Mouse (Mus musculus): ENCODE data around the gene Npr2.

- no peak for TF ChIP-seq EP300 (IDR thresholded peaks at IDR 0.05; ENCODE audit: insufficient read depth, low read depth, low read length)
- TF ChIP-seq POLR2A (IDR thresholded peaks at IDR 0.05; ENCODE audit: insufficient read depth, low read depth, low read length) = no peak
Measured at GRCm38 (mm10) chr4:43591961-43592360, 39.8 kb upstream of the Npr2 start.
